Mouse (Mus musculus) hindbrain, embryonic 11.5 days (tissue): Measurements from ENCODE around the gene Trim27. TPM values are rescaled to one million over a fixed set of nuclear protein-coding genes. Genes with fewer than 3 reads are reported as not detected.

ENCODE experiments used
- ATAC-seq: fragments of 200-750 bp; cut with Nextera tagmentation; 2 replicates; pipeline ENCODE4 v1.8.0; 2017; ENCODE audit warnings: mild to moderate bottlenecking, moderate TSS enrichment, moderate library complexity; ENCODE audit not compliant: low FRiP score
- DNase-seq: peaks from one replicate; pipeline ENCODE4 v3.0.0-alpha.2; 2015; ENCODE audit warnings: low spot score
- H3K27ac ChIP-seq: fragments of 300-500 bp; sonication (generic); 2 replicates; pipeline ENCODE4 v1.5.1; 2014; ENCODE audit warnings: mild to moderate bottlenecking, low read depth, low read length
- H3K27me3 ChIP-seq: fragments of 300-500 bp; sonication (generic); 2 replicates; pipeline ENCODE4 v1.6.1; 2014; ENCODE audit warnings: mild to moderate bottlenecking, low read length, moderate library complexity, mixed read lengths; ENCODE audit not compliant: control insufficient read depth, insufficient read depth
- H3K36me3 ChIP-seq: fragments of 300-500 bp; sonication (generic); 2 replicates; pipeline ENCODE4 v1.6.1; 2014; ENCODE audit warnings: mild to moderate bottlenecking, low read length, moderate library complexity, mixed read lengths; ENCODE audit not compliant: control insufficient read depth, insufficient read depth
- H3K4me1 ChIP-seq: fragments of 300-500 bp; sonication (generic); replicated peaks from 2 replicates; pipeline ENCODE4 v1.6.1; 2014; ENCODE audit warnings: low read length, mixed read lengths; ENCODE audit not compliant: control insufficient read depth, insufficient read depth
- H3K4me2 ChIP-seq: fragments of 300-500 bp; sonication (generic); replicated peaks from 2 replicates; pipeline ENCODE4 v1.6.1; 2014; ENCODE audit warnings: mild to moderate bottlenecking, low read depth, low read length
- H3K4me3 ChIP-seq: fragments of 300-500 bp; sonication (generic); 2 replicates; pipeline ENCODE4 v1.5.1; 2014; ENCODE audit warnings: low read depth, low read length
- H3K9ac ChIP-seq: fragments of 300-500 bp; sonication (generic); 2 replicates; pipeline ENCODE4 v1.6.1; 2014; ENCODE audit warnings: low read depth, low read length
- H3K9me3 ChIP-seq: fragments of 300-500 bp; sonication (generic); 2 replicates; pipeline ENCODE4 v1.6.1; 2016; ENCODE audit warnings: low read length; ENCODE audit not compliant: control insufficient read depth
- WGBS: fragments of 180-500 bp; shearing (Covaris S2); extraction: QIAGEN DNeasy Blood & Tissue Kit; methylation state at CpG from one replicate; pipeline ENCODE4 v1.1.7; 2014; 5-methylcytosine and 5-hydroxymethylcytosine counted together
- polyA plus RNA-seq: library from polyadenylated mRNA; unstranded; fragments of >200 nt; fragmentation: Nextera tagmentation; extraction: Ambion mirVana; gene quantifications from 2 replicates; pipeline ENCODE4 v1.2.1, GENCODE M21; 2014

Gene Trim27
- polyA plus RNA-seq, 1 experiment from 2014 or later: 133 TPM

- peak; percentile 92 for DNase-seq
- Histone ChIP-seq H3K36me3 (no peaks in the 10 kb centered on the region), H3K4me1 (no peaks in the 10 kb centered on the region), H3K27ac (peak overlapping the region; percentile 80; the same call in 1 of the 2 replicates), H3K9ac (peak overlapping the region; percentile 76), H3K9me3 (no peaks in the 10 kb centered on the region), H3K4me3 (peak overlapping the region; percentile 52), H3K4me2 (peak overlapping the region; percentile 52), H3K27me3 (peaks cover 2% of the 10 kb centered on the region; the same call in 1 of the 2 replicates)
- peak; percentile 96 for ATAC-seq
- WGBS: 0% methylated on average over 20 of the region's 20 CpGs
These were observed 43.3 kb downstream of the Trim27 start for GRCm38 (mm10) chr13:21222463-21223022.

GRCm38 (mm10) chr13:21223242-21223655 lies 44.0 kb downstream of the Trim27 start:
- Histone ChIP-seq H3K9me3 (no peaks in the 10 kb centered on the region), H3K4me3 (peak overlapping the region; percentile 52), H3K9ac (peak overlapping the region; percentile 40), H3K27ac (no peak overlapping the region), H3K36me3 (no peaks in the 10 kb centered on the region), H3K4me2 (peak overlapping the region; percentile 52), H3K4me1 (no peaks in the 10 kb centered on the region), H3K27me3 (0 out of 2 replicates have a peak, but pooled peaks cover 2% of the 10 kb centered on the region)
- ATAC-seq: 0 out of 2 replicates have a peak, but pooled peaks have one; percentile 18
- WGBS: 3% methylated on average over 10 of the region's 10 CpGs
- DNase-seq: peak; percentile 50

GRCm38 (mm10) chr13:21224376-21224775 lies 45.1 kb downstream of the Trim27 start:
- WGBS: 92% methylated on average over 1 of the region's 1 CpGs
- Histone ChIP-seq H3K4me1 (no peaks in the 10 kb centered on the region), H3K27ac (no peak overlapping the region)

GRCm38 (mm10) chr13:21225206-21225605 lies 46.0 kb downstream of the Trim27 start:
- Histone ChIP-seq H3K9ac (no peak overlapping the region), H3K27ac (no peak overlapping the region), H3K27me3 (no peaks in the 10 kb centered on the region), H3K9me3 (no peaks in the 10 kb centered on the region), H3K4me1 (no peaks in the 10 kb centered on the region), H3K4me2 (no peak overlapping the region), H3K4me3 (no peak overlapping the region), H3K36me3 (no peaks in the 10 kb centered on the region)
- WGBS: 70% methylated on average over 6 of the region's 6 CpGs
- DNase-seq: no peak
- no peak for ATAC-seq

More at GRCm38 (mm10) chr13:21224376-21224775, 45.1 kb downstream of the Trim27 start:
- Histone ChIP-seq H3K9ac (no peak overlapping the region), H3K4me3 (no peak overlapping the region), H3K27me3 (0 out of 2 replicates have a peak, but pooled peaks cover 2% of the 10 kb centered on the region), H3K36me3 (no peaks in the 10 kb centered on the region), H3K4me2 (no peak overlapping the region), H3K9me3 (no peaks in the 10 kb centered on the region)
- no peak for DNase-seq
- no peak for ATAC-seq

DNA sequence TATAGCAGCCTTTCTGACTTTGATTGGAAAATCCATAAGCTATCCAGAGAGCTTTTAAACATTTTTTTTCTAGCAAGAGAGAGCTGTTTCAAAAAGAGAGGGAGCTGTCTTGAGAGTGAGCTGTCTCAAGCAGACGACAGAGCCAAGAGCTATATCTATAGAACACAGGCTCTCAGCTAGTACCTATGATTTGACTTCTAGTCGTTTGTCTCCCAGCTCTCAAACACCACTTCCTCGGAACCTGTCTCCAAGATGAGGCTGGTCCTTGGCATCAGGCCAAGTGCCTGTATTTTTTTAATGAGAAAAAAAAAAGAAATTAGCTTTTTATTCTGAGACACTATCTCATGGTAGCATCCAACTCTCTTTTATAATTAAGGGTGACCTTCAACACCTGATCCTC lies 46.8 kb downstream of the Trim27 start:
- Histone ChIP-seq H3K27ac (no peak overlapping the region), H3K9me3 (no peaks in the 10 kb centered on the region), H3K4me2 (no peak overlapping the region), H3K27me3 (no peaks in the 10 kb centered on the region), H3K9ac (no peak overlapping the region), H3K4me1 (no peaks in the 10 kb centered on the region), H3K36me3 (no peaks in the 10 kb centered on the region), H3K4me3 (no peak overlapping the region)
- ATAC-seq (no peak), DNase-seq (no peak)
- 68% methylated on average over 3 of the region's 3 CpGs for WGBS

GRCm38 (mm10) chr13:21233732-21234705 lies 54.8 kb downstream of the Trim27 start:
- no peak overlapping the region for H3K27ac ChIP-seq
- under 1% methylated on average over 43 of the region's 43 CpGs for WGBS
- no peaks in the 10 kb centered on the region for H3K9me3 ChIP-seq
- DNase-seq: peak; percentile 86
- no peaks in the 10 kb centered on the region for H3K4me1 ChIP-seq
- peak overlapping the region; percentile 23 for H3K9ac ChIP-seq
- peak overlapping the region; percentile 58 for H3K4me2 ChIP-seq
- H3K27me3 ChIP-seq: no peaks in the 10 kb centered on the region
- no peaks in the 10 kb centered on the region for H3K36me3 ChIP-seq
- ATAC-seq: peak; percentile 94
- H3K4me3 ChIP-seq: peak overlapping the region; percentile 46

- H3K9me3 ChIP-seq: no peaks in the 10 kb centered on the region
- no peaks in the 10 kb centered on the region for H3K36me3 ChIP-seq
- no peak for ATAC-seq
- 62% methylated on average over 2 of the region's 2 CpGs for WGBS
- H3K9ac ChIP-seq: no peak overlapping the region
- no peak for DNase-seq
- H3K27me3 ChIP-seq: no peaks in the 10 kb centered on the region
- H3K27ac ChIP-seq: no peak overlapping the region
- H3K4me1 ChIP-seq: no peaks in the 10 kb centered on the region
- H3K4me2 ChIP-seq: no peak overlapping the region
- no peak overlapping the region for H3K4me3 ChIP-seq
These were observed 57.5 kb downstream of the Trim27 start for GRCm38 (mm10) chr13:21236714-21237113.

GRCm38 (mm10) chr13:21237161-21237560 lies 57.9 kb downstream of the Trim27 start:
- H3K9ac ChIP-seq: no peak overlapping the region
- no peaks in the 10 kb centered on the region for H3K27me3 ChIP-seq
- no peak for ATAC-seq
- no peaks in the 10 kb centered on the region for H3K4me1 ChIP-seq
- no peaks in the 10 kb centered on the region for H3K36me3 ChIP-seq
- H3K27ac ChIP-seq: no peak overlapping the region
- WGBS: 73% methylated on average over 6 of the region's 6 CpGs
- no peak for DNase-seq
- no peak overlapping the region for H3K4me3 ChIP-seq
- H3K9me3 ChIP-seq: no peaks in the 10 kb centered on the region
- no peak overlapping the region for H3K4me2 ChIP-seq
